Mouse (Mus musculus) hindbrain, embryonic 14.5 days (tissue): ENCODE results near the gene Proser1. TPM values are rescaled to one million over a fixed set of nuclear protein-coding genes. Genes with fewer than 3 reads are reported as not detected.

Source experiments
- ATAC-seq: fragments of 200-750 bp; cut with Nextera tagmentation; 2 replicates; pipeline ENCODE4 v1.8.0; 2017; ENCODE audit warnings: moderate number of reproducible peaks, mild to moderate bottlenecking, moderate TSS enrichment, moderate library complexity; ENCODE audit not compliant: low FRiP score
- DNase-seq: peaks from one replicate; pipeline ENCODE4 v3.0.0-alpha.2; 2015; ENCODE audit warnings: low spot score
- H3K27ac ChIP-seq: fragments of 300-500 bp; sonication (generic); 2 replicates; pipeline ENCODE4 v1.5.1; 2014; ENCODE audit warnings: mild to moderate bottlenecking, moderate library complexity
- H3K27me3 ChIP-seq: fragments of 300-500 bp; sonication (generic); 2 replicates; pipeline ENCODE4 v1.6.1; 2014; ENCODE audit warnings: mild to moderate bottlenecking, low read length, mixed read lengths; ENCODE audit not compliant: control insufficient read depth, insufficient read depth
- H3K36me3 ChIP-seq: fragments of 300-500 bp; sonication (generic); replicated peaks from 2 replicates; pipeline ENCODE4 v1.6.1; 2014; ENCODE audit not compliant: control insufficient read depth, insufficient read depth
- H3K4me1 ChIP-seq: fragments of 300-500 bp; sonication (generic); replicated peaks from 2 replicates; pipeline ENCODE4 v1.6.1; 2014; ENCODE audit warnings: antibody characterized with exemption, low read length, mixed read lengths; ENCODE audit not compliant: control insufficient read depth, insufficient read depth
- H3K4me2 ChIP-seq: fragments of 300-500 bp; sonication (generic); replicated peaks from 2 replicates; pipeline ENCODE4 v1.6.1; 2014; ENCODE audit warnings: mild to moderate bottlenecking, moderate library complexity
- H3K4me3 ChIP-seq: fragments of 300-500 bp; sonication (generic); replicated peaks from 2 replicates; pipeline ENCODE4 v1.5.1; 2014; ENCODE audit warnings: mild to moderate bottlenecking, low read length
- H3K9ac ChIP-seq: fragments of 300-500 bp; sonication (generic); 2 replicates; pipeline ENCODE4 v1.6.1; 2014
- H3K9me3 ChIP-seq: fragments of 300-500 bp; sonication (generic); 2 replicates; pipeline ENCODE4 v1.6.1; 2016; ENCODE audit warnings: low read length; ENCODE audit not compliant: control insufficient read depth
- WGBS: fragments of 180-500 bp; shearing (Covaris S2); extraction: QIAGEN DNeasy Blood & Tissue Kit; methylation state at CpG from one replicate; pipeline ENCODE4 v1.1.7; 2014; 5-methylcytosine and 5-hydroxymethylcytosine counted together
- polyA plus RNA-seq: library from polyadenylated mRNA; unstranded; fragments of >200 nt; fragmentation: Nextera tagmentation; extraction: Ambion mirVana; gene quantifications from 2 replicates; pipeline ENCODE4 v1.2.1, GENCODE M21; 2014

The Proser1 gene
- polyA plus RNA-seq, 1 experiment from 2014 or later: 15.9 TPM

DNA sequence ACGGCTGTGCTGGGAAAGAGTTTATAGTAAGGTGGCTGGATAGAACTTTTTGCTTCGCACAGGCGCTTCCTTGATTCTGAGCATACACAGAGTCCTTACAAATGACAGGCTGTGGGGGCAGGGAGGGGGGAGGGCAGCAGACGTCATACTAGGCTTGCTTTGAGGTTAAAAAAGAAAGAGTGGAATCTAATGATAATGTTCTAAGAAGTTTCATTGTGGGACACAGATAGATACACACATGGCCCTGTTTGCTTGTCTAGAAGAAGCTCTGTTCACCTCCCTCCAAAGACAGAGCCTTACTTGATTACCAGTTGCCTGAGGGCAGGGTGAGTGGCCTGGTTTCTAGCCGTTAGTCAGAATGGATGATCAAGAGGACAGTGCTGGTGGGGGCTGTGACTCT is 49.6 kb downstream of the Proser1 start:
- no peak for ATAC-seq
- Histone ChIP-seq H3K4me2 (no peak overlapping the region), H3K27me3 (no peaks in the 10 kb centered on the region), H3K27ac (no peak overlapping the region), H3K36me3 (no peaks in the 10 kb centered on the region), H3K4me1 (no peaks in the 10 kb centered on the region), H3K9ac (no peak overlapping the region), H3K4me3 (no peak overlapping the region), H3K9me3 (no peaks in the 10 kb centered on the region)
- 79% methylated on average over 5 of the region's 5 CpGs for WGBS
- DNase-seq: no peak

DNA sequence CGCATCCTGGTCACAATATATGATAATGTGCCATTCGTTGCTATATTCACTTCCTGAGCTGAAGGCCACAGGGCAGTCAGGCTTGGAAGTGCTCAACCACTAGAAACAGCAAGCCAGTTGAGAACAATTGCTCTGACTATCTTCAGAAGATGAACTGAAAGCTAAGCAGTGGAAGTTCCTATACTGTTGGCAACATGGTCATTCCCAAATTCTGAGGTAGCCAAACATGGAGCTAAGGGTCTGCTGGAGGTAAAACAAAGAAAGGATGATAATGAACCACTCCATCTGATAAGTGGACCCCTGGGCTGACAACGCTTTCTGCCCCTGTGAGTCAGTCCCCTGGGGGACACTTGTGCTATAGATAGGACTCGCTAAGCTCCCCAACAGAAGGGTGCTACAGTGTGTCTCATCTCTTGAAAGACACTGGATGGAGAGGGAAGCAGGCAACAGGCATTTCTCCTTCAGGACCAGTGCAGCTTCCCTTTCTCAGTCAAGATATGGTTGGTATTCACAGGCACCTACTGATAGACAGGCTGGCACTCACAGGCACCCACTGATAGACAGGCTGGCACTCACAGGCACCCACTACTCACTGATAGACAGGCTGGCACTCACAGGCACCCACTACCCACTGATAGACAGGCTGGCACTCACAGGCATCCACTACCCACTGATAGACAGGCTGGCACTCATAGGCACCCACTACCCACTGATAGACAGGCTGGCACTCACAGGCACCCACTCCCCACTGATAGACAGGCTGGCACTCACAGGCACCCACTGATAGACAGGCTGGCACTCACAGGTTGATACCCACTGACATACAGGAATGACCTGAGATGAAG is 51.0 kb downstream of the Proser1 start:
- Histone ChIP-seq H3K9ac (no peak overlapping the region), H3K36me3 (no peaks in the 10 kb centered on the region), H3K27me3 (no peaks in the 10 kb centered on the region), H3K9me3 (no peaks in the 10 kb centered on the region), H3K4me2 (no peak overlapping the region), H3K27ac (no peak overlapping the region), H3K4me1 (no peaks in the 10 kb centered on the region), H3K4me3 (no peak overlapping the region)
- DNase-seq (no peak), ATAC-seq (no peak)
- 85% methylated on average over 4 of the region's 4 CpGs for WGBS

GRCm38 (mm10) chr3:53522794-53523193 is 59.3 kb downstream of the Proser1 start:
- Histone ChIP-seq H3K9ac (no peak overlapping the region), H3K27ac (no peak overlapping the region), H3K4me2 (no peak overlapping the region), H3K36me3 (no peaks in the 10 kb centered on the region), H3K27me3 (0 out of 2 replicates have a peak, but pooled peaks cover 4% of the 10 kb centered on the region), H3K4me3 (no peak overlapping the region), H3K4me1 (no peaks in the 10 kb centered on the region), H3K9me3 (no peaks in the 10 kb centered on the region)
- ATAC-seq (no peak), DNase-seq (no peak)
- WGBS: 76% methylated on average over 10 of the region's 10 CpGs

- Histone ChIP-seq H3K4me2 (peak overlapping the region; percentile 66), H3K9ac (peak overlapping the region; percentile 42; the same call in 1 of the 2 replicates)
- peak; percentile 65; the same call in 1 of the 2 replicates for ATAC-seq
These were observed 62.3 kb downstream of the Proser1 start for GRCm38 (mm10) chr3:53525737-53526136.

GRCm38 (mm10) chr3:53530305-53530704 is 66.8 kb downstream of the Proser1 start:
- Histone ChIP-seq H3K4me3 (no peak overlapping the region), H3K4me2 (no peak overlapping the region), H3K9ac (no peak overlapping the region), H3K36me3 (no peaks in the 10 kb centered on the region), H3K9me3 (no peaks in the 10 kb centered on the region), H3K4me1 (no peaks in the 10 kb centered on the region), H3K27ac (no peak overlapping the region), H3K27me3 (0 out of 2 replicates have a peak, but pooled peaks cover 4% of the 10 kb centered on the region)
- DNase-seq: no peak
- WGBS: 87% methylated on average over 6 of the region's 6 CpGs
- ATAC-seq: no peak

More at GRCm38 (mm10) chr3:53525737-53526136, 62.3 kb downstream of the Proser1 start:
- Histone ChIP-seq H3K36me3 (no peaks in the 10 kb centered on the region), H3K27me3 (0 out of 2 replicates have a peak, but pooled peaks cover 4% of the 10 kb centered on the region), H3K4me3 (peak overlapping the region; percentile 31), H3K4me1 (no peaks in the 10 kb centered on the region), H3K9me3 (no peaks in the 10 kb centered on the region), H3K27ac (no peak overlapping the region)
- DNase-seq: peak; percentile 91
- whole genome bisulfite sequencing: 16% methylated on average over 21 of the region's 21 CpGs

Other genes with a start within 250 kb of the Proser1 start
- 8.9 and 10.0 TPM in 2 replicates for gene Nhlrc3, start 334 bp upstream of the Proser1 start, polyA plus RNA-seq
- not detected in 2 replicates for gene Stoml3, start 25.0 kb downstream of the Proser1 start, polyA plus RNA-seq
- 1.9 and 2.7 TPM in 2 replicates for gene Frem2, start 193.7 kb downstream of the Proser1 start, polyA plus RNA-seq